Mouse (Mus musculus): ENCODE results near the gene Cpa5. TPM values are rescaled to one million over a fixed set of nuclear protein-coding genes. Genes with fewer than 3 reads are reported as not detected.

Cpa5 gene
- total RNA-seq, 2 experiments from 2014 or later = not detected

DNA sequence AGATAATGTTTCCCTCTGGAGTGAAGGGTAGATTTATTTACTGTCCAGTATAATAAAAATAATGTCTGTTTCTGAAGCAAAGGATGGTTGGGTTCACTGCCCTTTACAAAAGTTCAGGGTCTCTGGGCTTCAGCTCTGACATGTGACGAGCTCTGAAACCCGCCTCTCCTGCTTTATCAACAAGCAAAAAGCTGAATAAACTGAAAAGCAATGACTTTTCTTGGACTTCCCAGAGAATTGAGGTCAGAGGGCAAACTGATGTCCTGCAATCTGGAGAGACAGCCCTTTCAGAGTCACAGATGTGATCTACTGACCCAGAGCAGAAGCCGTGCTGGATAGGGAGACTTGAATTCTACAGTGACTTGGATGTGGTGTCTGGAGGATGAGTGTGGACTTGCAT, 10.8 kb upstream of the Cpa5 start:
- ATAC-seq (replicated peaks; ENCODE audit: poor library complexity, severe bottlenecking) = no peak

DNA sequence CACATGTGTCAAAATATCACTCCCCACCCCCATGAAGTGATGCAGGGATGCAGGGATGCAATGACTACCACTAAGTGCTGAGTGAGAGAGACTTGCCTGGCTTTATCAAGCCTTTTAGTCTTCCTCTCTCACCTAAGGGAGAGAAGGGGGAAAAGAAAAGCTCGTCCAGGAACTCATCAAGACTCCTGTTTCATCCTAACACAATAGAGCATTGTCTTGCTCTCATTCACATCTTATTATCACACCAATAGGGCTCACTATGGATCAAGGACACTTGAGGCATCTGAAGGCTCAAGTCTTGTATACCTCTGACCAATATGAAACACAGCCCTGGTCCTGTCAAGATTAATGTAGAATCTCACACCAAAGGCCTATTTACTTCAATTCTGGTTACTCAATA, 9.8 kb upstream of the Cpa5 start:
- no peak for ATAC-seq (replicated peaks; ENCODE audit: poor library complexity, severe bottlenecking)

DNA sequence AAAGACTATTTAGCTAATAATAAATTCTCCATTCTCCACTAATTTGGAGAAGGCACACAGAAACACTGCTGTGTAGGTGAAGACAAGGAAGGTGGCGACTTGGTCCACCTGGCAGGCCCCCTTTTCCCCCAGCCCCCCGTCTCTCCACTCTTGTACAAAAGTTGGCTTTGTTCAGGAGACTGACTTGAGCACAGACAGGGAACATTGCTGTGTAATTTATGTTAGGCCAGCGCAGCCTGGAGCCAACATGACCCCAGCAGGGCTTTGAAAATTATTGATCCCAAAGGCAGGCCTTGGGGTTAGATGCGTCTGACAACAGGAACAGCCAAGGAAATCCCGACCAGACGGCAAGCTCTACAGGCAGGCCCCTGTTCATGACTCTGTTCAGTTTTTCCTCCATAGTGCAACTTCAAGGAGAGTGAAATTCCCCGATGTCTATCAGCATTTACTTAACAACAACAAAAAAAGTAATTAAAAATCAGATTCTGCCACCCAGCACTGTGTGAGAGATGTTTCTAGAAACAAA, 6.4 kb upstream of the Cpa5 start:
- no peak for ATAC-seq (replicated peaks; ENCODE audit: poor library complexity, severe bottlenecking)

DNA sequence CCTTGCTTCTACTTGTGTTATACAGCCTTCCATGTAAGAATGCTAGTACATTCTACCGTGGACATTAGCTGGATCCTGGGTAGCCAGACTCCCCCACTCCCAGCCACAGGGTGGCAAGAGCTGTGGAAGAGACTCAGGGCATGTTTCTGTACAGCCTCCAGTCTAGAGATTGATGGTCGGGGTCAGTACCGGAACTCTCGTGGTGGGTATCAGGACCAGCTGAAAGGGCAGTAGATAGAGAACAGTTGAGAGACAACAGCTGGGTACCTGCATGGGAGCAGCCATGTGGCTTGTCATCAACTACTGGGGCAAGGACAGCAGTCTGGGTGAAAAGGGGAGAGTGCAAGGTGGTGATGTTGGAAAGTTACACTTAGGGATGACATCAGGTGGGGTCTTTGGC, 5.7 kb upstream of the Cpa5 start:
- ATAC-seq (replicated peaks; ENCODE audit: poor library complexity, severe bottlenecking) = no peak

DNA sequence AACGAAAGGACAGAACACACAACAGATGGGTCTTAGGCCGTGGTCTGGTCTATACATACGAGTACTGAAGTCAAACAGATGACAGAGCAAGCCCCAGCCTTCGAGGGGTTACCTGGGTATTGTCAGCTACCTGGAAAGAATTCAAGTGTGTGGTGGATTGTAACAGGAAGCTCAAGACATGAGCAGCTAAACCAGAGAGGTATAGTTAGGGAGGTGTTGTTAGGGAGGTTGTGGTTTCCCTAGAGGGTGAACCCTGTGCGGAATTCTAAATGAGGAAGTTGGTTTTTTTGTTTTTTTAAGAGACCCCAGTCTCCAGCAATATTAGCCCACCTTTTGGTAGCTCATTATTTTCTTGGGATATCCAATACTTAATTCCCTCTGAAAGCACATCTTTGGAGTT, 5.1 kb upstream of the Cpa5 start:
- peak; percentile 55 for ATAC-seq (replicated peaks; ENCODE audit: poor library complexity, severe bottlenecking)

DNA sequence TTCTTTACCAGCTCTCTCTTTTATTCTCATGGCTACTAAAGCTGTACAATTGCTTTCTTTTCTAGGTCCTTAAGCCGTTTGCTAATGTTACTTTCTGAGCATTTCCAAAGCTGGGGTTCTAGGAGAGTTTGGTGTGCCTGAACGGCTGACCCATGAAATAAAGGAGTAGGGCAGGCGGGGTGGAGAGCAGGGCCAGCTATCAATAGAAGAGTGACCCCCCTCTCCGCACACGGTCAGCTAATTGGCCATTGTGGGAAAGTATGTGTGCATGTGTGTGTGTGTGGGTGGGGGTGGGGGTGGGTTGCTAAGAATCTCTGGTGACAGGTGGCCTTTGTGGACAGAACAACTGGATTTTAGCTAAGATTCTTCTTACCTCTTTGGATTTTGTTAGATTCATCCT, 402 bp downstream of the Cpa5 start:
- ATAC-seq (replicated peaks; ENCODE audit: poor library complexity, severe bottlenecking) = no peak

DNA sequence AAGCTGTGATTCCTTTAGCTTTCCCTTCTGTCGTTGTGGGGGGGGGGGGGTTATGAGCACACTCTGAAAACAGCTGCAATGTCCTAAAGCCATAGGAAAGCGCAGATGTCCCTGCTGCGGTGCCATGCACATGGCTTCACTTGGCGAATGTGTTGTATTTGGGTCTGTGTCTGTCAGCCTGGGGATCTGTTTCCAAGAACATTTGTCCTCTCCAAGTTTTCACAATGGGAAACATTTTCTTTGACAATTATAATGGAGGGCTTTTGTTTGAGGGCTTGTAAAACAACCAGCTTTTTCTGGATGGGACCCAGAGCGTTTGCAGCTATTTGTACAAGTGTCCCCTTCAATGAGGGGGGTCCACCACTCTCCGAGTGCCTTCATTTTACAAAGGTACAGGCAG, 3.4 kb downstream of the Cpa5 start:
- ATAC-seq (replicated peaks; ENCODE audit: poor library complexity, severe bottlenecking) = no peak

DNA sequence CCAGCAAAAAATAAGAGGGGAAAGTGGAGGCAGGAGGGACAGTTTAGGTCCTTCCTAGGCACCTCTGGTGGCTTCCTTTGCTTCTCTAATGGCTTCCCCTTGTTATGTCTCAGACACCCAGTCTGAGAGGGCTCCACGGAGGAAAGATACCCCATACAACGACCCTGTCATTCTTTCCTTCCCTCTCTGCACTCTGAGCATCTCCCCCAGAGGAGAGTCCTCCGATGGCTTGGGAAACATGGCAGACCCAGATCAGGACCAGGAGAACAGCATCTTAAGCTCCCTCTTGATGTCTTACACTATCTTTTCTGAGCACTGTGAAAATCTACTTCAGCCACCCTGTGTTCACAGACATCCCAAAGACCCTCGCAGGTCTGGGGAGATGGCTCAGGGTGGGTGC, 4.9 kb downstream of the Cpa5 start:
- no peak for ATAC-seq (replicated peaks; ENCODE audit: poor library complexity, severe bottlenecking)

DNA sequence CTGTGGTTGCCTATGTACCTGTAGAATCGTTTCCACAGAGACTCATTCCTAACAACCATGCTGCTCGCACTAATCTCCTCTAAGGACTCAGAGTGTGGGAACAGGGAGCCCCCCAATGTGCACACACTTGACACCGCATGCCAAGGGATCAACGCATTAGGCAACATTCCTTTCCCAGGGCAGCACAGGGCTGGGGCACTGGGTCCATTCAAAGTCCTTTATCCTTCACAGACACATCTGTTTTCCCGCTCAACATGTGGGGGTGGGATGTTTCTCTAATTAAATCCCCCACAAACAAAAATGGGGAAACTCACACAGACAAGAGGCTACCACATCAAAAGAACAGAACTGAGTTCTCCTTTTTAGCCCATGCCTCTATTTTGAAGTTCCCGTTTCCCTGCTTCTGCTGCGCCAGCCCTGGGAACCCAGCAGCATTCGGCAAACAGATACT, 5.7 kb downstream of the Cpa5 start:
- ATAC-seq (replicated peaks; ENCODE audit: poor library complexity, severe bottlenecking) = peak; percentile 82

DNA sequence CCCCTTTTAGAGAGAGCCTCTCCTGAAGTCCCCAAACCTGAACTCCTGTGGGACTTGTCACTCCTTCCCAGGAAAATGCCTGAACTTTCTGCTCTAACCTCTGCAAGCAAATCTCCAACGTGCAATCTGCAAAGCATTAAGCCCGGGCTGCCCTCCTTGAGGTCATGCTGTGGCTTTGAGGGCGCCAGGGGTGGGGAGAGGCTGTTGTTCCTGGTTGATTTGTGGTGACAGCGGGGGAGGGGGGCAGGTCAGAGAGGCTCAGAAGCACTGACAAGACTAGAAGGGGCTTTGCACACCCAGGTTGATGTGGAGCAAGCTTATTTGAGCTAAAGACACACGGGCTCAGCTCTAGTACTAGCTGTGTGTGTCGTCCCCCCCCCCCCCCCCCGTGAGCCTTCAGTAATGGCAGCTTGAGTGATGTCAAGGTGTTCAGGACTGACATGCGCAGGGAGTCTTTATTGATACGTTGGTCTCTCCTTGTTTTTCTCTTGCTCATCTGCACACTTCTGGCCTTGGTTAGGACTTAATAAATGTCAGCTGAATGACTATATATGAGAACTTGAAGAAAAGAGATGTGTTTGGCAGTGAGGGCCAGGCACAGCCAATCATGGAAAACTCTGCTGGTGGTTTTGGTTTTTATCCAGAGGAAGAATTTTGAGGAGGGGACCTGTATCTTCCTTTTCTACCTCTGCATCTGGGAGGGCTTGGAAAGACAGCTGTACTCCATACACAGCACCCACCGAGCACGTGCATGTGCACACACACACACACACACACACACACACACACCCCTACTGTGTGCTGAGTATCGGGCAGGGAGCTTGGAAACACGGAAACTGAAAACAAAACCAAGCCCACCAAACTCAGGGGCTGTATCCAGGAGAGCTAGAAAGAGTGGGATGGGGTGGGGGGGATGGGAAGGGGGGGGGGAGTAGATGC, 6.5 kb downstream of the Cpa5 start:
- peak; percentile 68 for ATAC-seq (replicated peaks; ENCODE audit: poor library complexity, severe bottlenecking)

DNA sequence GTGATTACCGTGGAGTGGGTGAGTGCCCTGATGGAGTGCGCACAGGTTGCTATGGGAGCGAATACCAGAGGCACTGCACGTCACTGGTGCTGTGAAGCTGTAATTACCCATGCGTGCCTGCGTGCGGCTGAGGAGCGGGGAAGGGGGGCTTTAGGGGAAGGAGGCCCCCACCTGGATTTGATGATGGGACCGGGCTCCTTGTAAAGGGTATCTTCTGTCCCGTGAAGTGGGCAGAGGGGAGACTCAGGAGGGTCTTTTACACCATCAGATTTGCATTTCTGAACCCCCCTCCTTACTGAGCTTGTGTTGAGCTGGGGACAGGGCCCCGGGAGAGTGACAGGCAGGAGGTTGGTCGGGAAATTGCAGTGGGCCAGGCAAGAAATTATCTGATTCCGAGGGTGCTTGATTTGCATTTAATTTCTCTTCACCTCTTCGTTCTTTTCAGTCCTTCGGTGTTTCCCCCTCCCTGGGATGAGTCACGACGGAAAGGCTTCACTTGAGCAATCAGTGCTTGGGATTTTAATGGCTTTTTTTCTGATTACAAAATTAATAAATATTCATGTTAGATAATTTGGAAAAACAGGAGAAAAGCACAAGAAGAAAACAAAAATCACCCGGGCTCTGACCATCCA, 7.3 kb downstream of the Cpa5 start:
- 0 out of 2 replicates have a peak, but pooled peaks have one; percentile 18 for ATAC-seq (replicated peaks; ENCODE audit: poor library complexity, severe bottlenecking)

DNA sequence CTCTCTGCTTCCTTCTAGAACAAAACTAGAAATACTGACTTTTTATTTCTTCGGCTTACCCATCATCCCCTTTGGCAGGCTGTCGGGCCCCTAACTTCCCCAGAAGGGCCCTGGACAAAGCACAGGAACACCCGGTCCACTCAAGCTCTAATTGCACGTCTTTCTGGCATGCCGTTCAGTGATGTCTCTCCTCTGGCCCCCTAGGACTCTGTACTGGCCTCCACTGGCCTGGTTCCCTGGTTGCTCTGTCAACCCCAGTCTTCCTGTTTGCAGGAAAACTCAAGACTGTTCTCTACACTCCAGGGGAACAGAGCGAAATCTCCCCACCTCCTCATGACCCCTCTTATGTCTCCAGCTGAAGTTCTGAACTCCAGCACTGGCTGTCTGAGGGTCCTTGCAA, 7.9 kb downstream of the Cpa5 start:
- no peak for ATAC-seq (replicated peaks; ENCODE audit: poor library complexity, severe bottlenecking)

DNA sequence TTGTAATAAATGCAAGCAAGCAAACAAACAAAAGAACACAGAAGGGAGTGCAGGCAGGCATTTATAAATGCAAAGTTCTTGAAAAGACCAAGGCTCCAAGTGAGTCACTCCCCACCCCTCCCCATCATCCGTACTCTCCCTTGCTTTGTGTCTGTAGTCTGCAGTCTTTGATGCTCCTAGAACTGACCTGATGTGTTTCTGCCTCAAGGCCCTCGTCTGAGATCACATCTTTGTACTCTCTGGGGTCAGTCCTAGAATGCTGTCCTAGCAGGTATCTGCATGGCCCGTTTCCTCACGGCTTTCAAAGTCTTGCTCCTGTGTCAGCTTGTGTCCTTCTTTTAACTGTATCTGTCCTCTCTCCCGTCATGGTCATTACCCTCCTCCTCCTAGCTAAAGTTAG, 8.8 kb downstream of the Cpa5 start:
- no peak for ATAC-seq (replicated peaks; ENCODE audit: poor library complexity, severe bottlenecking)

DNA sequence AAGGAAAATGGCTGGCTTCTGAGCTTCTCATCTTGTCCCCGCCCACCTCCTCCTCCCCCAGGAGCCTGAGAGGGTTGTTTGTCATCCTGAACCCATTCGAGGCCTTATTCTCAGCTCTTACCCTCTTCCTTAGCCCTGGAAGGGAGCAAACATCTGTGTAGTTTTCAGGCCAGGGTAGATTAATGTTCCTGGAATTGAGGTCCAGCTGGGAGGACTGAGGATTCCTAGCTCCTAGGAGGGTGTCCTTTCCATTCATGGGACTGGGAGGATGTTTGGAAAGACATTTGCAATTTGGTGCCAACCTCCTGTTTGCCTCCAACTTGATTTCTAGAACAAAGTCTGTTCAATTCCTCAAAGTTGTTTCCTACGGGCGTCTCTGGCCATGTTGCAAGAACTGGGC, 9.8 kb downstream of the Cpa5 start:
- no peak for ATAC-seq (replicated peaks; ENCODE audit: poor library complexity, severe bottlenecking)

DNA sequence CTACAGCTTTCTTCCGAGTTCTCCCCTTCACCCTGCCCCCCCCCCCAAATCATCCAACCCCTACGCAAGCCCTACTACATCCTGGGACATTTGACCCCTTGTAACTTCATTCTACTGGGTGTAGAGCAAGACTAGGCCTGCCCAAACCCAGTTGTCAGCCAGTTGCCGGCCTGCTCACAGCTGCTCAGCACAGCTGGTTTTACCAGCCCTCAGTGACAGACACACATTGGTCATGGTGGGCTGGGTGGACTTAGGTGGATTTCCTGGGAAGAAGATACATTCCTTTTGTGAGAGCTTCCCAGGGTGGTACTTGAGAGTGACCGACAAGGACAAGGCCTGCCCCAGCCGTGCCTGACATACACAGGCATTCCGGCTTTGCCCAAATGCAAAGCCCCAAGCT, 10.2 kb downstream of the Cpa5 start:
- ATAC-seq (replicated peaks; ENCODE audit: poor library complexity, severe bottlenecking) = no peak

DNA sequence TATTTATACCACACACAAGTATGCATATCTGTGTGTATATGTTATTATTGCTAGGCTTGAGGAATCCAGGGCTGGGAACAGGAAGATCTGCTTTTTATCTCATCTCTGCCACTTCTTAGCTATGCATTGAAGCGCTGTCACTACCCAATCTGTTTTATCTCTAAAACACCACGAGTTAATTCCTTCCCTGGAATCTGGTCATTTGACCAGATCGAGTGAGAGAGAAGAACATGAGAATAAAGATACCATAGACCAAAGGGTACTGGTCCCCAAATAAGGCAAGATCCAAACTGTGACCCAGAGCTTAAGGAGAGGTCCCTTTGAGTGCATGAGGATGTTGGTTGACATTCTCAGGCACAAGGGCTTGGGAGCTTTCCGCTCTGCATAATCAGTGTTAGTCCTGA, 11.2 kb downstream of the Cpa5 start:
- ATAC-seq (replicated peaks; ENCODE audit: poor library complexity, severe bottlenecking) = no peak

DNA sequence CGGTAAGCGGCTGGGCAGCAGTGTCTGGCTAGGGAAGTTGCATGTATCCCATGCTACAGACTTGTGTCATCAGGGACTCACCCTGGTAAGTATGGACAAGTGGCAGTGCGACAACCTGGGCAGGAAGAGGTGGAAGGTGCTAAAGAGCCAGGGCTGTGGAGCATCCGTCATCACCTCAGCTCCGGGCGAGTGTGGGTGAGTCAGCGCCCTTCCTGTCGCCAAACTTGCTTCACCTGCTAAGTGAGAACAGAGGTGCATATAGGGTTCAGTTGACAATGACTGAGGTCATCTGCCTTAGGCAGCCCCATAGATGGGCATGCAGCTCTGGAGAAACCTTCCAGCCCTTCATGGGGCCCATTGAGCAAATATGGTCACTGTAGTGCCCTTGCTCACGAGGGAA, 14.0 kb downstream of the Cpa5 start:
- no peak for ATAC-seq (replicated peaks; ENCODE audit: poor library complexity, severe bottlenecking)

DNA sequence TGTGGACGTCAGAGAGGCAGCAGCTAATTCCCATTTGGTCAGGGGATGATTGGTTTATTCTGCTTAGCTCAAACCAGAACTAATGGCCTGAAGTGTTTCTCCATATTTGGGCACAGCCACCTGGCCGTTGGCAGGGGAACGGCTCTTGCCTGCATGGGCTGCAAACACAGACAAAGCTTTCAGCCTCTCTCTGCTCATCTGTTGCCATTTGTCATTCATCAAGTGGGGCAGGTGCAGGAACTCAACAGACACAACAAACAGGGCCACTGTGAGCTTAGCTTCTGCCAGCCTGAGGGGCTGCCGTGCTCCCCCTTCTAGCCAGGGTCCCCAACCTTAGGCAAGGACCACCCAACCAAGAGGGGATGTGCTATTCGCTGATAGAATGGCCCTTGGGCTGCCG, 17.3 kb downstream of the Cpa5 start:
- no peak for ATAC-seq (replicated peaks; ENCODE audit: poor library complexity, severe bottlenecking)

DNA sequence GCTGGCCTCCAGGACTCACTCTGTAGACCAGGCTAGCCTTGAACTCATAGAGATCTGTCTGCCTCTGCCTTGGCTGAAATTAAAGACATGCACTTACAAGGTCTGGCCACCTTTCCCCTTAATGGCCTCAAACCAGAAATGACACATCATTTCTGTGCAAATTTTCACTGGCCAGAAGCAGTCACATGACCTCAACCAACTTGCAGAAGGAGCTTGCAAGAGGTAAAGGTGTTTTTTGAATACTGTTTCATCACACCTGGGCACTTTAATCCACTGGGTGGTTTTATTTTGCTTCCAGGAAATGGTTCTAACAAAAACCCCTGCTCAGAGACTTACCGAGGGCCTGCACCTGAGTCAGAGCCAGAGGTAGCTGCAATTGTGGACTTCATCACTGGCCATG, 19.2 kb downstream of the Cpa5 start:
- no peak for ATAC-seq (replicated peaks; ENCODE audit: poor library complexity, severe bottlenecking)

DNA sequence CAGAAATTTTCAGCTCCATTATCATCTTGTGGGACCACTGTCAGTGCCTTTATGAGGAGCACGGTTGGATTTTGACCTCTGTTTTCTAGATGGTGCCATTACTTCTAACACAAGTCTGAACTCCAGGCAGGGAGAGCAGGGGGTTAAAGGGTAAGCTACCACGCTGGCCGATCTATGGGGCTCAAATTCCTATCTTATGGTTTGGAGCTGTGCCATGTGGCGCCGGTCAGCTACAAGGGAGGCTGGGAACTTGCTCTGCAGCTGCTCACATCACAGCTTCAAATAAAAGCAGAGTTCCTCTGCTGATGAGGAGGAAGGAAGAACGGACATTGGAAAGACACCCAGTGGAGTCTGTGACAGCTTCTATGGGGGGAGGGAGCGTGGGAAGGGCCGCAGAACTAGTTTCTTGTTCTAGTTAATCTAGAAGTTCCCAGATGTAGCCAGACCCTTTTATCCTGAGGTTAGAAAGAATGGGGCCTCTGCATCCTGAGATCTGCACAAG, 24.6 kb downstream of the Cpa5 start:
- no peak for ATAC-seq (replicated peaks; ENCODE audit: poor library complexity, severe bottlenecking)

DNA sequence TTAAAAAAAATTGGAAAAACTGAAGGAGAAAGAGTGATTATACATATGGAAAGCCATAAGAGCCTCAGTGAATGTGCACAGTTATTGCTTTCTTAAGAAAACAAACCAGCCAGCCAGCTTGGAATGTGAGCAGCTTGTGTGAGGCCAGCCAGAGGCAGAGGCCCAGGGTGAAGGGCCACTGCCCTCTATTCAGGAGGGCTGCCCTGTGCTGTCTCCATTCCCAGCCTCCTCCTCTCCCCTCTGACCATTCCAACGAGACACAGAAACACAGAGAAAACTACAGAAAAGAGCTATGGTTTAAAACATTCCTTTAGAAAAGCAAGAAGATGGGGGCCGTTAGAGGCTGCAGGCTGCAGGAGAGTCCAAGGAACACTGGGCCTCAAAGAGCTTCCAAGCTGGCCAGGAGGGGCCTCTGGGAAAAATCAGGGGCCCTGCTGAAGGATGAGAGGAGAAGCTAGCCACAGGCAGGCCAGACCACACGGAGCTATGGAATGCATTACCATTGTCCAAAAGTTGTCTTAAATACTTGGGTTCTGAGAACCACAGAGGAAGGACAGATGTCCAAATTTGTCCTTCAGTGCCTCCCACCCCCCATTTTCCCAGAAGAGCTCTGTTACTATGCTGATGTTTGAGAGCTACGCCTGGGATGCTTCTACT, 25.5 kb downstream of the Cpa5 start:
- no peak for ATAC-seq (replicated peaks; ENCODE audit: poor library complexity, severe bottlenecking)

Measured in granulocyte monocyte progenitor cell, adult 5-6 weeks (primary cell).